Mouse (Mus musculus): ENCODE measurements around the gene Tmem256. TPM values are rescaled to one million over a fixed set of nuclear protein-coding genes. Genes with fewer than 3 reads are reported as not detected.

Gene Tmem256
- polyA plus RNA-seq, 1 experiment from 2014 or later = 395 TPM

DNA sequence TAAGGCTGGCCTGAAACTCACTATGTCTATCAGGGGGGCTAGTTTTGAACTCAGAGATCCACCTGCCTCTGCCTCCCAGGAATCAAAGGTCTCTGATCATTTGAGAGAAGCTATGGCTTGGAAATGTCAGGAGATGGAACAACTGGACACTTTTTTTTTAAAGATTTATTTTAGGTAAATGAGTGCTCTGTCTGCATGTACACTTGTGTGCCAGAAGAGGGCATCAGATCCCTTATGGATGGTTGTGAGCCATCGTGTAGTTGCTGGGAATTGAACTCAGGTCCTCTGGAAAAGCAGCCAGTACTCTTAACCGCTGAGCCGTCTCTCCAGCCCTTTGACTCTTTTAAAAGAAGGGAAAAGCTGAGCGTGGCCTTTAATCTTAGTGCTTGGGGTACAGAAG is 31.9 kb upstream of the Tmem256 start:
- no peaks in the 10 kb centered on the region for H3K9me3 ChIP-seq (ENCODE audit: low read length)
- no peaks in the 10 kb centered on the region for H3K36me3 ChIP-seq (ENCODE audit: insufficient read depth, low read length)
- no peak for ATAC-seq
- 83% methylated on average over 4 of the region's 4 CpGs for WGBS
- TF ChIP-seq EP300 (IDR thresholded peaks at IDR 0.05) = no peak
- peak; percentile 40 for TF ChIP-seq CTCF (IDR thresholded peaks at IDR 0.05)
- no peak for DNase-seq (ENCODE audit: low spot score)
- no peak overlapping the region for H3K9ac ChIP-seq (replicated peaks; ENCODE audit: low read depth)
- H3K4me3 ChIP-seq (ENCODE audit: low read depth, low read length) = no peak overlapping the region
- no peak overlapping the region for H3K4me2 ChIP-seq (replicated peaks; ENCODE audit: low read depth, low read length)
- 0 out of 2 replicates have a peak, but pooled peaks cover 6% of the 10 kb centered on the region for H3K27me3 ChIP-seq (replicated peaks; ENCODE audit: insufficient read depth, low read length)
- H3K27ac ChIP-seq (ENCODE audit: low read length) = no peak overlapping the region
- H3K4me1 ChIP-seq (ENCODE audit: insufficient read depth, low read depth, low read length) = peaks cover 27% of the 10 kb centered on the region; the same call in 1 of the 2 replicates

DNA sequence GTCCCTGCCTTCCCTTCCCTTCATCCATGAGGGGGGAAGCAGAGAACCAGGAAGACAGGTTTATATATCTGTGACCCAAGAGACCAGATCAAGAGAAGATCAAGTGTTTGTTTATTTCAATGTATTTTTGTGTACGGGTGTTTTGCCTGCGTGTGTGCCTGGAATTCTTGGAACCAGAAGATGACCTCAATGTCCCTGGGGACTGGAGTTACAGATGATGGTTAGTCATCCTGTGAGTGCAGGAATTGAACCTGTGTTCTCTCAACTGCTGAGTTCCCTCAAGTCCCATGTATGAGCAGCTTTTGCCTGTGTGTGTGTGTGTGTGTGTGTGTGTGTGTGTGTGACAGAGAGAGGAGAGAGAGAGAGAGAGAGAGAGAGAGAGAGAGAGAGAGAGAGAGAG is 30.7 kb upstream of the Tmem256 start:
- H3K36me3 ChIP-seq (ENCODE audit: insufficient read depth, low read length) = no peaks in the 10 kb centered on the region
- H3K9me3 ChIP-seq (ENCODE audit: low read length) = no peaks in the 10 kb centered on the region
- no peaks in the 10 kb centered on the region for H3K27me3 ChIP-seq (replicated peaks; ENCODE audit: insufficient read depth, low read length)
- peaks cover 16% of the 10 kb centered on the region; the same call in 1 of the 2 replicates for H3K4me1 ChIP-seq (ENCODE audit: insufficient read depth, low read depth, low read length)
- no peak overlapping the region for H3K9ac ChIP-seq (replicated peaks; ENCODE audit: low read depth)
- no peak overlapping the region for H3K27ac ChIP-seq (ENCODE audit: low read length)
- TF ChIP-seq EP300 (IDR thresholded peaks at IDR 0.05) (no peak), CTCF (IDR thresholded peaks at IDR 0.05) (no peak)
- H3K4me2 ChIP-seq (replicated peaks; ENCODE audit: low read depth, low read length) = no peak overlapping the region
- no peak overlapping the region for H3K4me3 ChIP-seq (ENCODE audit: low read depth, low read length)
- no peak for ATAC-seq
- DNase-seq (ENCODE audit: low spot score) = no peak
- WGBS = 59% methylated on average over 2 of the region's 2 CpGs

DNA sequence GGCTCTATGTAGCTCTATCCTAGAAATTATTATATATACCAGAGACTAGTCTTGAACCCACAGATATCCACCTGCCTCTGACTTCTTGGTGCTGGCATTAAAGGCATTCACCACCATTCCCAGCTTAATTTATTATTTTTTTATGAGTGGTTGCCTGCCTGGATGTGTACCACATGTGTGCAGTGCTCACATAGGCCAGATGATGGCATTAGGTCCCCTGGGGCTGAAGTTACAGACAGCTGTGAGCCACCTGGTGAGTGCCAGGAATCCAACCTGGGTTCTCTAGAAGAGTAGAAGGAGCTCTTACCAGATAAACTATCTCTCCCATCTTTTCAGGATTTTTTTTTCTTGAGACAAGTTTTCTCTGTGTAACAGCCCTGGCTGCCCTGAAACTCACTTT is 28.0 kb upstream of the Tmem256 start:
- no peak overlapping the region for H3K4me2 ChIP-seq (replicated peaks; ENCODE audit: low read depth, low read length)
- no peaks in the 10 kb centered on the region for H3K36me3 ChIP-seq (ENCODE audit: insufficient read depth, low read length)
- H3K4me3 ChIP-seq (ENCODE audit: low read depth, low read length) = no peak overlapping the region
- DNase-seq (ENCODE audit: low spot score) (no peak), ATAC-seq (no peak)
- no peak overlapping the region for H3K27ac ChIP-seq (ENCODE audit: low read length)
- TF ChIP-seq EP300 (IDR thresholded peaks at IDR 0.05) (no peak), CTCF (IDR thresholded peaks at IDR 0.05) (no peak; the same call in 1 of the 2 replicates)
- no peak overlapping the region for H3K9ac ChIP-seq (replicated peaks; ENCODE audit: low read depth)
- no peaks in the 10 kb centered on the region for H3K4me1 ChIP-seq (ENCODE audit: insufficient read depth, low read depth, low read length)
- no peaks in the 10 kb centered on the region for H3K27me3 ChIP-seq (replicated peaks; ENCODE audit: insufficient read depth, low read length)
- no peaks in the 10 kb centered on the region for H3K9me3 ChIP-seq (ENCODE audit: low read length)

DNA sequence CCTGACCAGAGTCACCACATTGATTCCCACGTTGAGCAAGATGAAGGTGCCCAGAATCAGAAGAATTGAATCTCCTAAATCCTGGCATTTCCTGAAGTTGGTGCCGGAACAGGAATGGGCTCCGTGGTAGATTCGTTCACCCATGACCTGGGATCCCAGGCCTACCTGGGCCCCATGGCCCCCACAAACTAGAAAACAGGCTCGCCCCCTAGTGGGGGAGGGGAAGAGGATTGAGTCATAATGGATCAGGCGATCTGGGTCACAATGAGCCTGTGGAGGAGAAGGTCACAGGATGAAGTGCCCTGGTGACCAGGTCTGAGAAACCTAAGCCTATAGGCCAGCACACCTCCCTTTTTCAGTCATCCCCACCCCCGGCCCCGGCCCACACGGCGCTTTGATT is 23.2 kb upstream of the Tmem256 start, which contains the start of gene Gm39566:
TSS of gene Gm39566 (minus strand) at position 144 of the 400 bp plus-strand sequence.
- Histone ChIP-seq H3K27ac (ENCODE audit: low read length) (no peak within 1 kb of the TSS), H3K4me2 (replicated peaks; ENCODE audit: low read depth, low read length) (no peak within 1 kb of the TSS), H3K4me1 (ENCODE audit: insufficient read depth, low read depth, low read length) (no peaks in the 10 kb centered on the region), H3K9ac (replicated peaks; ENCODE audit: low read depth) (no peak within 1 kb of the TSS), H3K27me3 (replicated peaks; ENCODE audit: insufficient read depth, low read length) (no peaks in the 10 kb centered on the region), H3K4me3 (ENCODE audit: low read depth, low read length) (no peak within 1 kb of the TSS), H3K36me3 (ENCODE audit: insufficient read depth, low read length) (no peaks in the 10 kb centered on the region), H3K9me3 (ENCODE audit: low read length) (no peaks in the 10 kb centered on the region)
- no peak for DNase-seq (ENCODE audit: low spot score)
- no peak for ATAC-seq
- no peak for TF ChIP-seq EP300 (IDR thresholded peaks at IDR 0.05)
- TF ChIP-seq CTCF (IDR thresholded peaks at IDR 0.05) = no peak
- 56% methylated on average over 10 of the region's 10 CpGs for WGBS

DNA sequence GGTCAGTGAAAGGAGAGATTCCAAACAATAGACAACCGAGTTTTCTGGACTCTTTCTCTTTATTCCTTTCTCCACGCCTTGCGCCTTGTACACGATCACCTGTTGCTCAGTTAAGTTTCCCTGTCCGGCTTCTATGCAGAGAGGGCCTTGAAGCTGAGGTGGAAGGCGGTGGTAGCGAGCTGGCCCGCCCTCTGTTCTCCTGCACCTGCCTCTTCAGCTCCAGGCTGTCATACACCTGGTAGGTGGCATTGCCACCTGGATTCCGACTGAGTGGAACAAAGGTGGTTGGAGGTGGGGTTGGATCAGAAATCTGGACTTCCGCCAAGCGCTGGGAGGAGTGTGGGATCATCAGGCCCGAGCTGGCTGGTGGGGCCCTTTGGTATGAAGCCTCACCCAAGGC is 21.8 kb upstream of the Tmem256 start:
- Histone ChIP-seq H3K9me3 (ENCODE audit: low read length) (no peaks in the 10 kb centered on the region), H3K27me3 (replicated peaks; ENCODE audit: insufficient read depth, low read length) (no peaks in the 10 kb centered on the region), H3K4me2 (replicated peaks; ENCODE audit: low read depth, low read length) (no peak overlapping the region), H3K36me3 (ENCODE audit: insufficient read depth, low read length) (no peaks in the 10 kb centered on the region), H3K4me3 (ENCODE audit: low read depth, low read length) (no peak overlapping the region), H3K27ac (ENCODE audit: low read length) (no peak overlapping the region), H3K4me1 (ENCODE audit: insufficient read depth, low read depth, low read length) (no peaks in the 10 kb centered on the region), H3K9ac (replicated peaks; ENCODE audit: low read depth) (no peak overlapping the region)
- DNase-seq (ENCODE audit: low spot score) (no peak), ATAC-seq (no peak)
- TF ChIP-seq EP300 (IDR thresholded peaks at IDR 0.05) (no peak), CTCF (IDR thresholded peaks at IDR 0.05) (no peak)
- WGBS = 85% methylated on average over 12 of the region's 12 CpGs

DNA sequence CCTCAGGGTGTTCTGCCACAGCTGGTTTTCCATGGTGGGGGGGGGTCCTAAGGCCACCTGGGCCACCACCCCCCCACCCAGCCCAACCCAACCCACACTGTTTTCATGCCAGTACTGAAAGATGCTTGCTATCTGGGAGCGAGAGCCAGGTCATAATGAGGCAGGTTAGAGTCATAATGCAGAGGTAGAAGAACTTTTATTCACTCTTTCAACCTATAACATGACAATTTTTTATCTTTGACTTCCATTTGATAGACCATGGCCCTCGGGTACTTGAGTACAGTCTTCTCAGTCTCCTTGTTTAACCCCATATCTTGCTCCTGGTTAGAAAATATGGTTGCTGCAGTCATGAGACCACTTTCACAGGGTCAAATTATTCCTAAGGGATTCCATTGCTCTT is 19.9 kb upstream of the Tmem256 start, which contains the start of gene Spem2:
TSS of gene Spem2 (minus strand) at position 101 of the 400 bp plus-strand sequence.
- DNase-seq (ENCODE audit: low spot score) = no peak
- H3K9ac ChIP-seq (replicated peaks; ENCODE audit: low read depth) = no peak within 1 kb of the TSS
- H3K4me3 ChIP-seq (ENCODE audit: low read depth, low read length) = no peak within 1 kb of the TSS
- H3K27ac ChIP-seq (ENCODE audit: low read length) = no peak within 1 kb of the TSS
- no peak within 1 kb of the TSS for H3K4me2 ChIP-seq (replicated peaks; ENCODE audit: low read depth, low read length)
- H3K9me3 ChIP-seq (ENCODE audit: low read length) = no peaks in the 10 kb centered on the region
- no peaks in the 10 kb centered on the region for H3K4me1 ChIP-seq (ENCODE audit: insufficient read depth, low read depth, low read length)
- no peaks in the 10 kb centered on the region for H3K36me3 ChIP-seq (ENCODE audit: insufficient read depth, low read length)
- no peaks in the 10 kb centered on the region for H3K27me3 ChIP-seq (replicated peaks; ENCODE audit: insufficient read depth, low read length)
- no peak for TF ChIP-seq EP300 (IDR thresholded peaks at IDR 0.05)
- ATAC-seq = no peak
- WGBS = 72% methylated on average over 2 of the region's 2 CpGs

DNA sequence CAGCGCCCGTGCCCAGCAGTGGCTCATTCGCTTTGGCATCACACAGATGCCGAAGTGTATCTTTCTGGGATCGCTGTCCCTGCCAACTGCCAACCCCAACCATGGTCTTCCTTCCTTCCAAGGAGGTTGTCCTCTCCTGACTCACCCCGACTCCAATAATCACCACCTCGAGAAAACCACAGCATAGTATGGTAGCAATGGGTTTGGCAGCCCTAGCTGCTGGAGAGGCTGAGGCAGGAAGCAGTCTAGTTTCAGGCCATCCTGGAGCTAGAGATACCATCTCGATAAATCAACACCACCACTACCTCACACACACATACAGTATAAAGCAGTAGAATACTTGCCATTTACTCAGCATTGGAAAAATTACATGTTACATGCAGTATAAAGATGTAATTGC is 19.4 kb upstream of the Tmem256 start:
- no peaks in the 10 kb centered on the region for H3K27me3 ChIP-seq (replicated peaks; ENCODE audit: insufficient read depth, low read length)
- 88% methylated on average over 8 of the region's 8 CpGs for WGBS
- no peak overlapping the region for H3K9ac ChIP-seq (replicated peaks; ENCODE audit: low read depth)
- DNase-seq (ENCODE audit: low spot score) (no peak), ATAC-seq (no peak)
- H3K27ac ChIP-seq (ENCODE audit: low read length) = no peak overlapping the region
- no peaks in the 10 kb centered on the region for H3K4me1 ChIP-seq (ENCODE audit: insufficient read depth, low read depth, low read length)
- H3K4me3 ChIP-seq (ENCODE audit: low read depth, low read length) = no peak overlapping the region
- TF ChIP-seq EP300 (IDR thresholded peaks at IDR 0.05) (no peak), CTCF (IDR thresholded peaks at IDR 0.05) (no peak)
- no peaks in the 10 kb centered on the region for H3K36me3 ChIP-seq (ENCODE audit: insufficient read depth, low read length)
- no peak overlapping the region for H3K4me2 ChIP-seq (replicated peaks; ENCODE audit: low read depth, low read length)
- no peaks in the 10 kb centered on the region for H3K9me3 ChIP-seq (ENCODE audit: low read length)
